Mouse (Mus musculus) lung, adult 2 months (tissue): ENCODE results near the gene Gadd45g.

ENCODE experiments used
- CTCF ChIP-seq: fragments of 200-500 bp; IDR thresholded peaks from 2 replicates; pipeline ENCODE4 v1.5.1; 2011; ENCODE audit warnings: mild to moderate bottlenecking, low read length, control low read depth; ENCODE audit not compliant: insufficient read depth
- POLR2A ChIP-seq: fragments of 200-500 bp; IDR thresholded peaks from 2 replicates; pipeline ENCODE4 v1.6.1; 2011; ENCODE audit warnings: low read depth, mild to moderate bottlenecking, control low read depth, low read length, borderline replicate concordance; ENCODE audit errors: extremely low read depth

GRCm38 (mm10) chr13:51818170-51818943 is 28.1 kb upstream of the Gadd45g start:
- TF ChIP-seq POLR2A (no peak), CTCF (no peak)
